Mouse (Mus musculus) right cerebral cortex, postnatal 36 days (tissue): ENCODE data around the gene Gm36210.

Source experiments
- DNase-seq, 2 experiments: peaks; one replicate each; pipeline ENCODE4 v3.0.0; 2022; ENCODE audit warnings: low spot score in 2 of 2, mixed read lengths in 1 of 2

The Gm36210 gene

DNA sequence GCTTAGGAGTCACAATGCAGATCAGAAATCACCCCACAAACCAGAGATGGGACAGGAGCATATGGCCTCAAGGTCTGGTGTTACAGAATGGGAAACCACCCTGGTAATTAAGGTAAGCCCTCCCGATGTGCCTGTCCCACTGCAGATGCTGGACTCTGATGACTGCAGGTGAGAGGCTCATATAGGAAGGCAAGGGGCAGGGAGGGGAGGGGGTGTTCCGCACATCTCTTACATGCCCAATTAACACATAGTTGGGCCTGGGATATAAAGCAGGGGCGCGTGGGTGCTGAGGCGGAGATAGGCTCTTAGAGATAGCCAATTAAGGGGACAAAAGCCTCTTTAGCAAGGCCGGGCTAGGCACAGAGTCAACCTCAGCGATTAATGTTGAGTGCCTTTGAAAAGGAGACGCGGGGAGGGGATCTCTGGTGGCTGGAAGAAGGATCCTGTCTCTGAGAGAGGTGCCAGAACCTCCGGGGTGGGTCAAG lies at the start of gene Gm36210:
Gene Gm36210, minus strand, starts transcription at position 51 of the 485 bp plus-strand sequence.
- no peak for DNase-seq

DNA sequence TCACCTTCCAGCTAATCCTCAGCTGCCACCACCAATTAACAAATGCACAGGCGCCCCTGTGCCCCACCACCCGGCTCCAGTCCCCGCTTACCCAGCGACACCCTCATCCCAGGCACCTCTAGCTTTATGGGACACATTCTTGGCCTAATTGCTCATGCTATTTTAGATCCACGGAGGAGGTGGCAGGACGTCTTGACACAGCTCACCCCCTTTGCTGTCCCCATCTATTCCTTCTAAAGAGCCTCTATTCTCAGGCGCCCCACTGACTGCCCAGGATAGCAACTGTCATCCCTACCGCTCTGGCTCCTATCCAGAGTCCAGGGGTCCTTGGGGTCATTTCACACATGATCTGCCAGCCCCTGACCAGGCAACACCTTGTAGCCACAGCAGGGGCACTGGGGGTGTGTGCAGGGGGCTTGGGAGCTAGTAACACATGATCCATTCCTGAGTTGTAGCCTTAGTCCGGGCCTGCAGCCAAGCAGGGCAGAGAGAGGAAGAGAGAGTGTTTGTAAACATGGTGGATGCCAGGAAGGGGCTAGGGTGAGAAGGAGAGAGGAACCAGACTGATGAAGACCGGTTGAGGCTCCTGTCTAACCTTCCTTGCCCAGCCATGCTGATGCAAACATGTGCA lies 47.6 kb upstream of the Gm36210 start:
- DNase-seq: no peak

DNA sequence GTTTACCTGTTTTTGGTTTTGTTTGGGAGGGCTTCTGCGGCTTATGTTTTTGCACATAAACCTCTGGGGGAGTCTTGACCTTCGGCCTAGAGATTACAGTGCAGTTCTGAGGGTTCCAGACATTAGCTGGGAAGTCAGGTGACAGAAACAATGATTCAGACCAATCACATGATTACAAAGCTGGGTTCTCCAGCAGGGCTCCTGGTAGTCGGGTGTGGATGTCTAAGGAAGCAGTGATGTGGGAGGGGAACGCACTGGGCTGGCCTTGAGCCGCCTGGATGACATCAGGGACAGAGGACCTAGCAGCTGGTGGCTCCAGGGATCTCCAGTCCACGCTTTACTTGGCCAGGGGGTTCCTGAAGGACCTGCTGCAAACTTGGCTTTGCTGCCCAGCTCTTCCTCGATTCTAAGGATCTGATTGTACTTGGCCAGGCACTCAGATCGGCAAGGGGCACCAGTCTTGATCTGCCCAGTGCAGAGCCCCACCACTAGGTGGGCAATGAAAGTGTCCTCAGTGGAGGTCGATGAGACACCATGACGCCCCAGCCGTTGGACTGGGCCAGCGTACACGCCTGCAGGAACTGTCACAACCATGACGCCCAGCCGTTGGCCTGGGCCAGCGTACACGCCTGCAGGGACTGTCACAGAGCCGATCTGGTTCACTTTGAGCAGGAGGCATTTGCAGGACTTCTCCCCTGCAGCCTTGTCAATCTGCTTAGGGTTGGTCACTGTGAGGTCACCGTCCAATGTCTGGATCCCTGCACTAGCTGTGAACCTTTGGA lies 44.4 kb upstream of the Gm36210 start:
- no peak for DNase-seq

- DNase-seq: no peak
Measured at GRCm38 (mm10) chr7:4948386-4948785, 42.1 kb upstream of the Gm36210 start.

DNA sequence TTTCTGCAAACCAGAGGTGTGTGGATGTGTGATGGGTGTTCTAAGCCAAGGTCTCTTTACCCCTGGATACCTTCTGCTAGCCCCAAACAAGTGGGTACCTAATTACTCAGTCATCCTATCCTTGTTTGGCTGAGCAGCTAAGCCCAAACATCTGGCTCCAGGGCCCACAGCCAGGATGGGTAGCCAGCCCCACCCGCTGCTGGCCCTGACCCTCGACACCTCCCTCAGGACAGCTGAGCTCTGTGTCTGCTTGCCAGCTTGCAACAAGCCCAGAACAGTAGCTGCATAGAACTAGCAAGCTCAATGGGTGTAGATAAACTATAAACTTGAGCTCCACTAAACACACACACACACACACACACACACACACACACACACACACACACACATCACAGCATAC lies 41.5 kb upstream of the Gm36210 start:
- no peak for DNase-seq

DNA sequence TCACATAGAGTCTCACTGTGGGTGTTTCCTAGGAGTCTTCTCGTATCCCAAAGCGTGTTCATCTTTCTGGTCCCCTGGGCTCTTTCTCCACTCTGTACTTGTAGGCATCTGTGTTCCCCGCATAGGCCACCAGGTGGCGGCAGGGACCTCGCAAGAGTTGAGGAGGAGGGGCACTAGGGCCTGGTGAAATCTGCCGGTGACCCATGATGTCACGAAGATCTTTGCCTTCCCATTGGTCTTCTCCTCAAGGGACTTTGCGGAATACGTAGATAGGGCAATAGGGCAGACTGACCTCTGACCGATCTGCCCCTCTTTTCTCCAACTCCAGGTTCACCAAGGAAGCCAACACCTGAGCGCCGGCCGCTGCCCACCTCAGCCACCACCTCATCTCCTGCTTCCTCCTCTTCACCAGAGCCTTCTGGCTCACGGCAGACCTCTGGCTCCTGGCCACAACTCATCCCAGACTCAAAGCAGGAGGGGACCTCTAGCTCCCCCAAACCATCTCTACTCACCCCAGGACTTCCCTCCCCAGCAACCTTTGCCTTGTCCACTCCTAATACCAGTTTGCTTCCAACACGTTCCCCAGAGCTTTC lies 37.0 kb upstream of the Gm36210 start:
- peak; percentile 87 to 91 for DNase-seq

GRCm38 (mm10) chr7:4942673-4943072 lies 36.4 kb upstream of the Gm36210 start:
- DNase-seq: no peak

DNA sequence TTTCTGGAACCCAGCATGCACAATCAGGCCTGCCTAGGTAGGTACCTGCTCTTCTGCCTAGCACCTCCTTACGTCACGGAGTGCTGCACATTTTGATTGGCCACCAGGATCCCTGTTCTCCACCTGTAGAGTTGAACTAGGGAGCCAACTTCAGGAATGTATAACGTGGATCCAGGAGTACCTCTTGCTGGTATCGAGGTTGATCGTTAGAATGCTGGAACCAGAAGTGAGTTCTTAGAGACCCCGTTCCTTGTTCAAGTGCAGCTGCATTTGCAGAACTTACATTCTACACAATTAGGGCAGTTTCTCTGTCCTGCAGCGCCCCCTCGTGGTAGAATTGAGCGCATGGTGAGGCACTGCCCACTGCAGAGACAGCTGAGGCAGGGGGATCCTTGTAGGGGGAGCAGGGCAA lies 33.8 kb upstream of the Gm36210 start:
- peak; percentile 61 to 69 for DNase-seq

DNA sequence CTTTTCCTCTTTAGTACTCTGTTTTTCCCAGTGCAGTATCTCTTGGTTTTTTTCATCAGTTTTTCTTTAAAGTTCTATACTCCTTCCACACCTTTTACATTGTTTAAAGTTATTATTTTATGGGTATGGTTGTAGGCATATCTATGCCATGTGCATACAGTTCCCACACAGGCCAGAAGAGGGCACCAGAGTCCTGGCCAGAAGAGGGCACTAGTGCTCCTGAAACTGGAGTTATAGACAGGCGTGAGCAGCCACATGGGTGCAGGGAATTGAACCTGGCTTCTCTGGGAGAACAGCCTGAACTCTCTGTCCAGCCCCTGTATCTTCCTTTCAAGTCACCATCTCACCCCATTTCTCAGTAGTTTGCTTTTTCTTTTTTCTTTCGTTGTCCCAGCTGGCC lies 32.1 kb upstream of the Gm36210 start:
- no peak for DNase-seq

GRCm38 (mm10) chr7:4937392-4937791 lies 31.1 kb upstream of the Gm36210 start:
- no peak for DNase-seq

GRCm38 (mm10) chr7:4936832-4937231 lies 30.5 kb upstream of the Gm36210 start:
- no peak for DNase-seq

- DNase-seq: no peak
Measured at GRCm38 (mm10) chr7:4934160-4934914, 28.0 kb upstream of the Gm36210 start.

- no peak for DNase-seq
Measured at GRCm38 (mm10) chr7:4933103-4933502, 26.8 kb upstream of the Gm36210 start.

GRCm38 (mm10) chr7:4928323-4928722 lies 22.0 kb upstream of the Gm36210 start:
- no peak for DNase-seq

DNA sequence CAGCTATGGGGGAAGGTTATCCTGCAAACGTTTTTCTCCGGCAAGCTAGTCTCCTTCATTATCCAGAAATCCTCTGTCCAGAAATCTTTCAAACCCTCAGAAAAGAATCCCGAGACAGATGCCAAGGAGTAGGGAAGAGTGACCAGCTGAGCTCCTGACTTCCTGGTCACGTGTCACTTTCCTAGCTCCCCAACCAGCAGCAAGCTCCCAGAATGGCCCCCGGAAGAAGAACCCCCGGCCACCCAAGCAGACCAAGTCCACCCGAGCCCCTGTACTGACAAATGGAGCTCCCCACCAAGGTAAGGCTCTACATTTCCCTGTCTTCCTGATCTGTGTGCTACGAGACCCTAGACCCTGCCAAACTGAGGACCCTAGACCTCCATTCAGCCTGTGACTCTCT lies 21.4 kb upstream of the Gm36210 start:
- no peak for DNase-seq

DNA sequence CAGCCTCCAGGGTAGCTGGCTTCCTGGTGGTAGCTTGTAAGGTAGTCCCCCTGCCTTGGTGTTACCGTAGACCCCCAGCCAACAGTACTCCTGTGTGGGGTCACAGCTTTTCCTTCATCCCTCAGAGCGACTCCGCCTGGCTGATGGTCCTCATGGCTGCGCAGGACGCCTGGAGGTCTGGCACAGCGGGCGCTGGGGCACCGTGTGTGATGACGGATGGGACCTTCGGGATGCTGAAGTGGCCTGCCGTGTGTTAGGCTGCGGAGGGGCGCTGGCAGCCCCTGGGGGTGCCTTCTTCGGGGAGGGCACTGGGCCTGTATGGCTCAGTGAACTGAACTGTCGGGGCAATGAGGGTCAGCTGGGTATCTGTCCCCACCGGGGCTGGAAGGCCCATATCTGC lies 20.5 kb upstream of the Gm36210 start:
- DNase-seq: no peak

DNA sequence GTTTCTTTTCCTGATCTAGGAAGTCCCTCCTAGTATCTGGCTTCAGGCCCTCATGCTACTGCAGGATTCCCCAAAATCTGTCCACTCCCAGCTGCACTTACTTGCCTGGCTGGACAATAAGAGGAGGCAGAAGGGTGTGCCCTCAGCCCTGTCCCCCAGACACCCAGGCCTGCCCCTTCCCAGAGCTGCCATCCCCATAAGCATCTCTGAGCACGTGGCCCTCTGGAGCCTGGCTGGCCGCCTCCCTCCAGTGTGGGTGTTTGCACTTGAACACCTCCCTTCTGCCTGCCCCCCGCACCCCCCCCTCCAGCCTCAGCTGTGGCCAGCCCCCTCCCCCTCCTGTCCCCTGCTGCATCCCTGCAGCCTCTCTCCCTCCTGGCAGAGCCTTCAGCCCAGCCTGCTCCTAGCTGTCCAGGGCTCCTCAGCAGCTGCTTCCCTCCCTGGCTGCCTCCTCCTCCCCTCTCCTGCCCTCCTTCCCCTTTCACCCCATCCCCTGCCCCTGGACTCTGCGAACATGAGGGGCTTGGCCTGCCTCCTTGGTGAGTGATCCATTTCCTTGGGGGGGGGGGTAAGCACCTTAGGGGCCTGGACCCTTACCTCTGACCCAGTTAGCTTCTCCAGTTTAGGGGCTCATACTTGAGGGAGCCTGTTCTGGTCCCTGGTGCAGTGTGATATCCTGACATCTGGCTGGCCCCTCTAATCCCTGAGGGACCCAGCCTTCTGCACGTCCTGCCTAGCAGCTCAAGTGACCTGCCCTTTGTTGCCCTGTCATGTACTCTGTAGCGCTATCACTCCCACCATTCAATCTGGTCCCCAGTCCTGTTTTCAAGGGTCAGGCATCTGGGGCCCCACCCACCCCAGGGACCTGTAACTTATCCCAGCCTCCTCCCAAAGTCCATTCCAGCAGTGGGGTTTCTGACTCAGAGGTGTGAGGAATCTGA lies 19.4 kb upstream of the Gm36210 start, which contains the start of gene Ssc5d:
Gene Ssc5d, plus strand, starts transcription at position 345 of the 941 bp plus-strand sequence.
- DNase-seq: no peak

DNA sequence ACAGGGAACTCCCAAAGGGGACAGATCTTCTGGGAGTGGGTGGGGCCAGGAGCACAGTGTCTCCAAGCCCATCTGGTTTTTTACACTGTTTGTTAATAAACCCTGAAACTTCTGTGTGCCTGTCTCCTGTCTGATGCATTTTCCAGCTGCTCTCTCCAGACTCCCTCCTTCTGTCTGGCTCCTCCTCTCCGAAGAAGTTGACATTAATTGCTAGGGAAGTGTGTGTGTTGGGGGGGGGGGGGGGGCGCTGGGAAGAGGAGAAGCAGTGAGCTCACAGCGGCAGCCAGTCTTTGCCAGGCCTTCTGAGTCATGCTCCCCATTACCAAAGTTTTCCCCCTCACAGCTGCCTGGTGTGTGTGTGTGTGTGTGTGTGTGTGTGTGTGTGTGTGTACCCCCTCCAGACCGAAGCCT lies 18.6 kb upstream of the Gm36210 start:
- no peak for DNase-seq

GRCm38 (mm10) chr7:4924483-4924882 lies 18.2 kb upstream of the Gm36210 start:
- DNase-seq: no peak

GRCm38 (mm10) chr7:4923586-4924364 lies 17.5 kb upstream of the Gm36210 start:
- DNase-seq: no peak
